Mouse (Mus musculus): ENCODE measurements around the gene Henmt1. TPM values are rescaled to one million over a fixed set of nuclear protein-coding genes. Genes with fewer than 3 reads are reported as not detected.

Gene Henmt1
- polyA plus RNA-seq, 1 experiment from 2014 or later: 1.6 TPM

GRCm38 (mm10) chr3:108911548-108912413 is 27.9 kb upstream of the Henmt1 start, which contains the start of gene Prpf38b:
Gene Prpf38b (minus strand): TSS chr3:108911727.
- ATAC-seq (ENCODE audit: insufficient number of reproducible peaks, insufficient read depth, low FRiP score, low TSS enrichment): peak; percentile 98
- Histone ChIP-seq H3K9me3 (no peaks in the 10 kb centered on the region), H3K36me3 (peaks cover 6% of the 10 kb centered on the region), H3K4me2 (replicated peaks) (peak within 1 kb of the TSS; percentile 89), H3K27me3 (no peaks in the 10 kb centered on the region), H3K9ac (peak within 1 kb of the TSS; percentile 93), H3K27ac (peak within 1 kb of the TSS; percentile 99), H3K4me1 (peaks cover 10% of the 10 kb centered on the region), H3K4me3 (peak within 1 kb of the TSS; percentile 98)
- WGBS: 1% methylated on average over 53 of the region's 53 CpGs

- no peaks in the 10 kb centered on the region for H3K9me3 ChIP-seq
- no peak overlapping the region for H3K4me2 ChIP-seq (replicated peaks)
- H3K27me3 ChIP-seq: no peaks in the 10 kb centered on the region
- no peaks in the 10 kb centered on the region for H3K4me1 ChIP-seq
- no peak overlapping the region for H3K4me3 ChIP-seq
- no peak overlapping the region for H3K27ac ChIP-seq
- no peak overlapping the region for H3K9ac ChIP-seq
- no peak for ATAC-seq (ENCODE audit: insufficient number of reproducible peaks, insufficient read depth, low FRiP score, low TSS enrichment)
- 81% methylated on average over 1 of the region's 1 CpGs for WGBS
- no peaks in the 10 kb centered on the region for H3K36me3 ChIP-seq
Measured at GRCm38 (mm10) chr3:108915999-108916398, 23.7 kb upstream of the Henmt1 start.

GRCm38 (mm10) chr3:108916857-108917256 is 22.8 kb upstream of the Henmt1 start:
- Histone ChIP-seq H3K27me3 (no peaks in the 10 kb centered on the region), H3K36me3 (no peaks in the 10 kb centered on the region), H3K4me2 (replicated peaks) (no peak overlapping the region), H3K4me3 (no peak overlapping the region), H3K4me1 (no peaks in the 10 kb centered on the region), H3K9ac (no peak overlapping the region), H3K27ac (no peak overlapping the region), H3K9me3 (no peaks in the 10 kb centered on the region)
- no peak for ATAC-seq (ENCODE audit: insufficient number of reproducible peaks, insufficient read depth, low FRiP score, low TSS enrichment)
- 52% methylated on average over 4 of the region's 4 CpGs for WGBS

GRCm38 (mm10) chr3:108917986-108918385 is 21.7 kb upstream of the Henmt1 start:
- Histone ChIP-seq H3K9ac (no peak overlapping the region), H3K4me3 (no peak overlapping the region), H3K4me1 (no peaks in the 10 kb centered on the region), H3K9me3 (no peaks in the 10 kb centered on the region), H3K27ac (no peak overlapping the region), H3K27me3 (no peaks in the 10 kb centered on the region), H3K4me2 (replicated peaks) (no peak overlapping the region), H3K36me3 (no peaks in the 10 kb centered on the region)
- WGBS: 70% methylated on average over 3 of the region's 3 CpGs
- ATAC-seq (ENCODE audit: insufficient number of reproducible peaks, insufficient read depth, low FRiP score, low TSS enrichment): no peak

GRCm38 (mm10) chr3:108918852-108919251 is 20.8 kb upstream of the Henmt1 start:
- Histone ChIP-seq H3K27me3 (no peaks in the 10 kb centered on the region), H3K9me3 (no peaks in the 10 kb centered on the region), H3K4me2 (replicated peaks) (no peak overlapping the region), H3K4me3 (no peak overlapping the region), H3K9ac (no peak overlapping the region), H3K4me1 (no peaks in the 10 kb centered on the region), H3K36me3 (no peaks in the 10 kb centered on the region), H3K27ac (no peak overlapping the region)
- 96% methylated on average over 1 of the region's 1 CpGs for WGBS
- no peak for ATAC-seq (ENCODE audit: insufficient number of reproducible peaks, insufficient read depth, low FRiP score, low TSS enrichment)

GRCm38 (mm10) chr3:108920442-108921070 is 19.1 kb upstream of the Henmt1 start:
- Histone ChIP-seq H3K4me2 (replicated peaks) (no peak overlapping the region), H3K9ac (no peak overlapping the region), H3K27ac (no peak overlapping the region), H3K27me3 (no peaks in the 10 kb centered on the region), H3K36me3 (no peaks in the 10 kb centered on the region), H3K9me3 (no peaks in the 10 kb centered on the region), H3K4me3 (no peak overlapping the region), H3K4me1 (no peaks in the 10 kb centered on the region)
- no peak for ATAC-seq (ENCODE audit: insufficient number of reproducible peaks, insufficient read depth, low FRiP score, low TSS enrichment)
- 90% methylated on average over 3 of the region's 3 CpGs for WGBS

- Histone ChIP-seq H3K9me3 (no peaks in the 10 kb centered on the region), H3K4me1 (no peaks in the 10 kb centered on the region), H3K4me3 (no peak overlapping the region), H3K27me3 (no peaks in the 10 kb centered on the region), H3K36me3 (no peaks in the 10 kb centered on the region), H3K27ac (no peak overlapping the region), H3K9ac (no peak overlapping the region), H3K4me2 (replicated peaks) (no peak overlapping the region)
- 82% methylated on average over 1 of the region's 1 CpGs for WGBS
- no peak for ATAC-seq (ENCODE audit: insufficient number of reproducible peaks, insufficient read depth, low FRiP score, low TSS enrichment)
Measured at GRCm38 (mm10) chr3:108921822-108922221, 17.9 kb upstream of the Henmt1 start.

- Histone ChIP-seq H3K9me3 (no peaks in the 10 kb centered on the region), H3K36me3 (no peaks in the 10 kb centered on the region), H3K27me3 (no peaks in the 10 kb centered on the region), H3K4me2 (replicated peaks) (no peak overlapping the region), H3K27ac (no peak overlapping the region), H3K4me1 (no peaks in the 10 kb centered on the region), H3K4me3 (no peak overlapping the region), H3K9ac (no peak overlapping the region)
- 87% methylated on average over 4 of the region's 4 CpGs for WGBS
- ATAC-seq (ENCODE audit: insufficient number of reproducible peaks, insufficient read depth, low FRiP score, low TSS enrichment): no peak
Measured at GRCm38 (mm10) chr3:108925677-108926076, 14.0 kb upstream of the Henmt1 start.

- H3K4me1 ChIP-seq: no peaks in the 10 kb centered on the region
- ATAC-seq (ENCODE audit: insufficient number of reproducible peaks, insufficient read depth, low FRiP score, low TSS enrichment): no peak
- H3K9ac ChIP-seq: no peak overlapping the region
- no peaks in the 10 kb centered on the region for H3K27me3 ChIP-seq
- H3K4me2 ChIP-seq (replicated peaks): no peak overlapping the region
- H3K36me3 ChIP-seq: no peaks in the 10 kb centered on the region
- no peak overlapping the region for H3K4me3 ChIP-seq
- no peak overlapping the region for H3K27ac ChIP-seq
- no peaks in the 10 kb centered on the region for H3K9me3 ChIP-seq
- 74% methylated on average over 1 of the region's 1 CpGs for WGBS
Measured at GRCm38 (mm10) chr3:108926308-108926707, 13.4 kb upstream of the Henmt1 start.

- no peaks in the 10 kb centered on the region for H3K9me3 ChIP-seq
- no peaks in the 10 kb centered on the region for H3K27me3 ChIP-seq
- no peak overlapping the region for H3K27ac ChIP-seq
- no peak overlapping the region for H3K4me2 ChIP-seq (replicated peaks)
- no peaks in the 10 kb centered on the region for H3K36me3 ChIP-seq
- no peaks in the 10 kb centered on the region for H3K4me1 ChIP-seq
- no peak for ATAC-seq (ENCODE audit: insufficient number of reproducible peaks, insufficient read depth, low FRiP score, low TSS enrichment)
- H3K4me3 ChIP-seq: no peak overlapping the region
- H3K9ac ChIP-seq: no peak overlapping the region
- 92% methylated on average over 6 of the region's 6 CpGs for WGBS
Measured at GRCm38 (mm10) chr3:108933557-108933956, 6.1 kb upstream of the Henmt1 start.

- Histone ChIP-seq H3K27ac (no peak overlapping the region), H3K27me3 (no peaks in the 10 kb centered on the region), H3K36me3 (no peaks in the 10 kb centered on the region), H3K9me3 (no peaks in the 10 kb centered on the region), H3K4me2 (replicated peaks) (no peak overlapping the region), H3K4me1 (no peaks in the 10 kb centered on the region), H3K9ac (no peak overlapping the region), H3K4me3 (no peak overlapping the region)
- 88% methylated on average over 5 of the region's 5 CpGs for WGBS
- no peak for ATAC-seq (ENCODE audit: insufficient number of reproducible peaks, insufficient read depth, low FRiP score, low TSS enrichment)
Measured at GRCm38 (mm10) chr3:108938691-108939090, 982 bp upstream of the Henmt1 start.

- Histone ChIP-seq H3K9ac (no peak within 1 kb of the TSS), H3K9me3 (no peaks in the 10 kb centered on the region), H3K4me2 (replicated peaks) (peak within 1 kb of the TSS; percentile 53), H3K27me3 (no peaks in the 10 kb centered on the region), H3K4me3 (peak within 1 kb of the TSS; percentile 35), H3K27ac (no peak within 1 kb of the TSS), H3K4me1 (no peaks in the 10 kb centered on the region), H3K36me3 (no peaks in the 10 kb centered on the region)
- 45% methylated on average over 58 of the region's 59 CpGs for WGBS
- 0 out of 2 replicates have a peak, but pooled peaks have one; percentile 47 for ATAC-seq (ENCODE audit: insufficient number of reproducible peaks, insufficient read depth, low FRiP score, low TSS enrichment)
Measured at GRCm38 (mm10) chr3:108940001-108940633, 444 bp downstream of the Henmt1 start, which contains the start of gene Gm9857. Gene Gm9857 (minus strand): TSS chr3:108940445.
